Mouse (Mus musculus) E14TG2a.4 (cell line): Measurements from ENCODE around the gene Snx12.

ENCODE experiments used
- H3K27me3 ChIP-seq: 2 replicates; pipeline ENCODE4 v1.6.1; 2014; ENCODE audit warnings: low read length, control low read depth; ENCODE audit not compliant: insufficient read depth
- H3K36me3 ChIP-seq: 2 replicates; pipeline ENCODE4 v1.6.1; 2014; ENCODE audit warnings: low read length, control low read depth; ENCODE audit not compliant: insufficient read depth
- H3K4me1 ChIP-seq: replicated peaks from 2 replicates; pipeline ENCODE4 v1.6.1; 2014; ENCODE audit warnings: low read depth, low read length, control low read depth
- H3K4me3 ChIP-seq: replicated peaks from 2 replicates; pipeline ENCODE4 v1.5.1; 2014; ENCODE audit warnings: mild to moderate bottlenecking, low read length
- H3K9me3 ChIP-seq: 2 replicates; pipeline ENCODE4 v1.6.1; 2014; ENCODE audit warnings: low read length, control low read depth
- CTCF ChIP-seq: conservative IDR thresholded peaks from 2 replicates; pipeline ENCODE4 v1.5.1; 2014; ENCODE audit warnings: low read length
- NANOG ChIP-seq: IDR thresholded peaks from 2 replicates; pipeline ENCODE4 v1.6.1; 2014; ENCODE audit warnings: borderline replicate concordance, low read length, mixed read lengths
- POU5F1 ChIP-seq: IDR thresholded peaks from 2 replicates; pipeline ENCODE4 v1.6.1; 2014; ENCODE audit warnings: low read length, borderline replicate concordance

Gene Snx12

GRCm38 (mm10) chrX:101254740-101255139, 32.4 kb upstream of the Snx12 start:
- H3K36me3 ChIP-seq, result peaks cover 14% of the 10 kb centered on the region
- peaks cover 3% of the 10 kb centered on the region; the same call in 1 of the 2 replicates for H3K27me3 ChIP-seq

GRCm38 (mm10) chrX:101253952-101254729, 31.8 kb upstream of the Snx12 start, which contains the start of gene Foxo4:
Gene Foxo4, plus strand, starts transcription at chrX:101254528.
- Histone ChIP-seq H3K9me3 (no peaks in the 10 kb centered on the region), H3K36me3 (peaks cover 12% of the 10 kb centered on the region), H3K4me3 (peak within 1 kb of the TSS; percentile 83), H3K4me1 (peaks cover 37% of the 10 kb centered on the region), H3K27me3 (peaks cover 3% of the 10 kb centered on the region; the same call in 1 of the 2 replicates)
- TF ChIP-seq POU5F1 (no peak), NANOG (no peak), CTCF (no peak)

More at GRCm38 (mm10) chrX:101254740-101255139, 32.4 kb upstream of the Snx12 start:
- TF ChIP-seq CTCF (no peak), POU5F1 (no peak), NANOG (no peak)
- no peaks in the 10 kb centered on the region for H3K9me3 ChIP-seq
- H3K4me1 ChIP-seq, result peaks cover 43% of the 10 kb centered on the region
- peak overlapping the region; percentile 83 for H3K4me3 ChIP-seq

GRCm38 (mm10) chrX:101245011-101245410, 22.6 kb upstream of the Snx12 start:
- no peak for TF ChIP-seq NANOG

GRCm38 (mm10) chrX:101222796-101223162, 416 bp upstream of the Snx12 start:
- TF ChIP-seq POU5F1, result no peak
- TF ChIP-seq NANOG, result no peak
- no peak for TF ChIP-seq CTCF
- Histone ChIP-seq H3K9me3 (no peaks in the 10 kb centered on the region), H3K36me3 (peaks cover 10% of the 10 kb centered on the region), H3K4me1 (peaks cover 15% of the 10 kb centered on the region), H3K4me3 (peak overlapping the region; percentile 64), H3K27me3 (no peaks in the 10 kb centered on the region)

More at GRCm38 (mm10) chrX:101245011-101245410, 22.6 kb upstream of the Snx12 start:
- Histone ChIP-seq H3K27me3 (no peaks in the 10 kb centered on the region), H3K4me1 (peaks cover 17% of the 10 kb centered on the region), H3K9me3 (no peaks in the 10 kb centered on the region), H3K4me3 (no peak overlapping the region), H3K36me3 (no peaks in the 10 kb centered on the region)

- TF ChIP-seq POU5F1 (no peak), NANOG (no peak), CTCF (no peak)
- Histone ChIP-seq H3K9me3 (no peaks in the 10 kb centered on the region), H3K27me3 (no peaks in the 10 kb centered on the region), H3K4me1 (no peaks in the 10 kb centered on the region), H3K4me3 (no peak overlapping the region), H3K36me3 (no peaks in the 10 kb centered on the region)
Measured at GRCm38 (mm10) chrX:101189285-101189684, 33.1 kb downstream of the Snx12 start.

- no peaks in the 10 kb centered on the region for H3K4me1 ChIP-seq
- TF ChIP-seq POU5F1, result no peak
- no peak for TF ChIP-seq CTCF
- no peak for TF ChIP-seq NANOG
- H3K4me3 ChIP-seq, result no peak overlapping the region
- H3K9me3 ChIP-seq, result no peaks in the 10 kb centered on the region
- H3K36me3 ChIP-seq, result no peaks in the 10 kb centered on the region
- H3K27me3 ChIP-seq, result no peaks in the 10 kb centered on the region
Measured at GRCm38 (mm10) chrX:101187647-101188046, 34.7 kb downstream of the Snx12 start.

- TF ChIP-seq CTCF, result no peak
- TF ChIP-seq NANOG, result no peak
- TF ChIP-seq POU5F1, result no peak
- H3K27me3 ChIP-seq, result no peaks in the 10 kb centered on the region
- no peaks in the 10 kb centered on the region for H3K9me3 ChIP-seq
- H3K4me3 ChIP-seq, result no peak overlapping the region
- no peaks in the 10 kb centered on the region for H3K36me3 ChIP-seq
- H3K4me1 ChIP-seq, result no peaks in the 10 kb centered on the region
Measured at GRCm38 (mm10) chrX:101173388-101173787, 49.0 kb downstream of the Snx12 start.

- no peak overlapping the region for H3K4me3 ChIP-seq
- H3K36me3 ChIP-seq, result no peaks in the 10 kb centered on the region
- H3K9me3 ChIP-seq, result no peaks in the 10 kb centered on the region
- no peaks in the 10 kb centered on the region for H3K27me3 ChIP-seq
- no peak for TF ChIP-seq NANOG
- H3K4me1 ChIP-seq, result no peaks in the 10 kb centered on the region
Measured at GRCm38 (mm10) chrX:101168425-101168824, 53.9 kb downstream of the Snx12 start.

GRCm38 (mm10) chrX:101163739-101164138, 58.6 kb downstream of the Snx12 start:
- Histone ChIP-seq H3K4me1 (no peaks in the 10 kb centered on the region), H3K27me3 (no peaks in the 10 kb centered on the region)
- TF ChIP-seq POU5F1 (no peak), CTCF (no peak), NANOG (no peak)

More at GRCm38 (mm10) chrX:101163739-101164138, 58.6 kb downstream of the Snx12 start:
- Histone ChIP-seq H3K9me3 (no peaks in the 10 kb centered on the region), H3K4me3 (no peak overlapping the region), H3K36me3 (no peaks in the 10 kb centered on the region)
